Mouse (Mus musculus) lung, adult 2 months (tissue): Measurements from ENCODE around the gene Efna2. TPM values are rescaled to one million over a fixed set of nuclear protein-coding genes. Genes with fewer than 3 reads are reported as not detected.
A peak's percentile ranks its signal among the peaks of the same experiment; 100 is the strongest.

Source experiments
- DNase-seq: peaks from one replicate; pipeline ENCODE4 v3.0.0; 2022
- H3K4me1 ChIP-seq: fragments of 200-500 bp; 2 replicates; pipeline ENCODE4 v1.6.1; 2011; ENCODE audit warnings: low read length; ENCODE audit not compliant: control insufficient read depth, insufficient read depth
- H3K4me3 ChIP-seq: fragments of 200-500 bp; replicated peaks from 2 replicates; pipeline ENCODE3; 2011; ENCODE audit warnings: low read depth, mild to moderate bottlenecking, control low read depth, low read length; ENCODE audit errors: extremely low read depth
- CTCF ChIP-seq: fragments of 200-500 bp; IDR thresholded peaks from 2 replicates; pipeline ENCODE4 v1.5.1; 2011; ENCODE audit warnings: mild to moderate bottlenecking, low read length, control low read depth; ENCODE audit not compliant: insufficient read depth
- POLR2A ChIP-seq: fragments of 200-500 bp; IDR thresholded peaks from 2 replicates; pipeline ENCODE4 v1.6.1; 2011; ENCODE audit warnings: low read depth, mild to moderate bottlenecking, control low read depth, low read length, borderline replicate concordance; ENCODE audit errors: extremely low read depth
- WGBS: fragments of 180-500 bp; shearing (Covaris S2); methylation state at CpG from one replicate; pipeline ENCODE4 v1.1.7; 2018; 5-methylcytosine and 5-hydroxymethylcytosine counted together
- polyA plus RNA-seq: library from polyadenylated mRNA; depleted of rRNA; stranded (reverse); fragments of >200 nt; gene quantifications from 2 replicates; pipeline ENCODE4 v1.2.3, GENCODE M21; 2012; rRNA removed

Gene Efna2
- 3.6 and 4.7 TPM in 2 replicates for polyA plus RNA-seq

DNA sequence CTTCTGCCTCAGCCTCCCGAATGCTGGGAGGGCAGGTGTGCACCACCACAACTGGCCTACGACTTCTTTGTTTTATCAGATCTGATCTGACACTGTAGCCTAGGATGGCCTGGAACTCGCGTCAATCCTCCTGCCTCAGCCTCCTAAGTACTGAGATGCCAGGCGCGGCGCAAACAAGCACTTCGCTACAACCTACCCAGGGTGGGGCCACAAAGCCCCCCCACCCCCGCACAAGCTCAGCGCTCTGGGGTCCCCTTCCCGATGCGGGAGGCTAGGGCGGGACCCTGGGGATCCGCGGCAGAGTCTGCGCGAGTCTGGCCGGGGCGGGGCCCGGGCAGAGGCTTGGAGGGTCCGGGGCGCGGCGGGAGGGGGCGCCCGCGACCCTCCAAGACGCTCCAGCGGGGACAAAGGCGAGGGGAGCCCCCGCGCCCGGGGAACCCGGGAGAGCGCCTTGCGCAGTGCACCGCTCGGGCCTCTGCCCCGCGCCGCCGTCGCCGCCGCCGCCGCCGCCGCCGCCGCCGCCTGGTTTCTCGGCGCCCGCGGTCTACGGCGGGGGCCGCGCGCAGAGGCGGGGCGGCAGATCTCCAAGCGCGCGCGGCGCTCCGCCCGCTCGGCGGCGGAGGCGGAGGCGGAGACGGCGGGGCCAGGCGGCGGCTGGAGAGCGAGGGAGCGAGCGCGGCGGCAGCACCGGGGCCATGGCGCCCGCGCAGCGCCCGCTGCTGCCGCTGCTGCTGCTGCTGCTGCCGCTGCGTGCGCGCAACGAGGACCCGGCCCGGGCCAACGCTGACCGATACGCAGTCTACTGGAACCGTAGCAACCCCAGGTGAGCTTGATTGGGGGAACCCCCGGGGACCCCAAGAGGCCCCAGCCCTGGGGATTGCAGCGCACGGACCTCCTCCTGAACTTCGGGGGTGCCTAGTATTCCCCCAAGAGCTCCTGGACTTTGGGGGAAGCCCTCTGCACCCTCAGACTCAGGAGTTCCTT, at the start of gene Efna2:
Efna2 (plus strand) TSS at position 415 of the 984 bp plus-strand sequence.
- Histone ChIP-seq H3K4me3 (peak within 1 kb of the TSS; percentile 65), H3K4me1 (no peaks in the 10 kb centered on the region)
- peak; percentile 37 for DNase-seq
- 5% methylated on average over 81 of the region's 106 CpGs for WGBS
- TF ChIP-seq POLR2A (no peak), CTCF (no peak)

DNA sequence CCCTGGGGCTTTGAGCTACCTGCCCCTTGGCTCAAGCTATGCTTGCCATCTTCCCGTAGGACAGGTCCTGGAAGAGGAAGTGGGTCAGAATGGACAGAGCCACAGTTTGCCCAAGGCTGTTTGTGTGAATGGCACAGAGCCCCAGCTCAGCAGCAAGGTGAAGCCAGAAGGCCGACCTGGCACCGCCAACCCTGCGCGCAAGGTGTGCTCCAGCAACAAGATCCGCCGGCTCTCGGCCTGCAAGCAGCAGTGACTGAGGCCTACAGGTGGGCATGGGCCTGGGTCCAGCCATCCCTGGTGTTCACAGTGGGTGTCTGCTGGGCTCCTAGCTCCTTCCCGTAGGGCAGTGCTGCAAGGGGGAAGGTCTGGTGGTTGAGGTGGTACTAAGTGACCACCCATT, 49.4 kb upstream of the Efna2 start:
- Histone ChIP-seq H3K4me3 (no peak overlapping the region), H3K4me1 (no peaks in the 10 kb centered on the region)
- WGBS: 84% methylated on average over 9 of the region's 9 CpGs
- TF ChIP-seq POLR2A (no peak), CTCF (no peak)
- no peak for DNase-seq

DNA sequence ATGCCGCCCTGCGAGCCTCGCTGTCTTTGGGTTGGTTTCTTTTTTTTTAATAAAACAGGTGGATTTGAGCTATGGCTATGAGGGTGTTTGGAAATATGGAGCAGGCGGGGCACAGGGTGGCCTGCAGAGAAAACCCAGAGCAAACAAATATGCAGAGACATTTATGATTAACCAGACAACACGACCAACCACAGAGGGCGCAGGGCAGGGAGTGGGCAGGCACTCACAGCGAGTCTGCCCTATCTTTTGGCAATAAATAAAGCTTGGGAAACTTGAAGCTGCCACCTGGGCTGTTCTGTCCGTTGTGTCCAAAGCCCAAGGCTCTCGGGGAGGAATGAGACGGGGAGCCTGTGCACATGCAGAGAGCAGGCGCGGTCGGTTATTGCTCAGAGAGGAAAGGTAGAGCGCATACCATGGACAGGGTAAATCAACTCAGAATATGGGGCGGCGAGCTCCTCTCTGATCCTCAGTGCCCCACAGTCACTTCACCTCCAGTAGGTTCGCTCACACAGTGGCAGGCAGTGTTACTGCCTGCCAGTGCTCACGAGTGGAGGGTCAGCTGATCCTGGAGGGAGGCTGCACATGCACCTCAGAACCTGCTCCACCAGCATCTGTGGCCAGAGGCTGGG, 48.8 kb upstream of the Efna2 start:
- 72% methylated on average over 18 of the region's 18 CpGs for WGBS
- DNase-seq: no peak
- no peaks in the 10 kb centered on the region for H3K4me1 ChIP-seq
- no peak for TF ChIP-seq CTCF
- TF ChIP-seq POLR2A: no peak
- no peak overlapping the region for H3K4me3 ChIP-seq

GRCm38 (mm10) chr10:80131316-80131951, 47.8 kb upstream of the Efna2 start:
- no peak overlapping the region for H3K4me3 ChIP-seq
- no peak for DNase-seq
- no peaks in the 10 kb centered on the region for H3K4me1 ChIP-seq
- WGBS: 52% methylated on average over 55 of the region's 55 CpGs
- TF ChIP-seq POLR2A (no peak), CTCF (no peak)

- Histone ChIP-seq H3K4me3 (no peak overlapping the region), H3K4me1 (no peaks in the 10 kb centered on the region)
- WGBS: 80% methylated on average over 27 of the region's 27 CpGs
- TF ChIP-seq POLR2A (no peak), CTCF (no peak)
- no peak for DNase-seq
These were observed 47.3 kb upstream of the Efna2 start for GRCm38 (mm10) chr10:80131952-80132350.

DNA sequence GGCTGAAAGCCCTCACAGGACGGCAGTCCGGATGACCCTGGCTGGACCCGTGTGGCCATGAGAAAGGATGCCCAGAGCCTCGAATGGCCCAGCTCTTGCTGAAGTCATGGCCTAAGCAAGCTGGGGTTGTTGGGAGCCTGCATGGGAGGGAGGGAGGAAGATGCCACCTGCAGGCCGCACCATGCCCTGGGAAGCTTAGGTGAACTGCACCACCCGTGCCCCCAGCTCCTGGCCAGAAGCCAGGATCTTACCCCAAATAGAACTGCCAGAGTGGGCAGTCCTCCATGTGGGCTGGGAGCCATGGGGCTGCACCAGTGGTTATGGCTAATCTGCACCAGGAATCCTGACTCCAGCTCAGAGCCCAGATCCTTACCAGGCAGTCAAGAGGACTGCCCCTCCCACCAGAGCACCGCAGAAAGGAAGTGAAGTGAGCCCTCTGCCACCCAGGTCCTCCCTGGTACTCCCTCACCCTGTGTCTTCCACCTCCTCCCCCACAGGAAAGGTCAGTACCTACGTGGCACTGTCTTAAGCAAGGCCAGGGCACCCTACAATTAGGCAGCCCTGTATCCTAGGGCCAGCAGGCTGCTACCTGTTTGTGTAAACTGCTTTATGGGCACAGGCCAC, 45.9 kb upstream of the Efna2 start:
- Histone ChIP-seq H3K4me1 (peaks cover under 1% of the 10 kb centered on the region; the same call in 1 of the 2 replicates), H3K4me3 (no peak overlapping the region)
- WGBS: 38% methylated on average over 8 of the region's 8 CpGs
- no peak for DNase-seq
- TF ChIP-seq CTCF: no peak
- TF ChIP-seq POLR2A: no peak

GRCm38 (mm10) chr10:80134421-80134820, 44.9 kb upstream of the Efna2 start:
- WGBS: 61% methylated on average over 9 of the region's 9 CpGs
- no peak for DNase-seq

GRCm38 (mm10) chr10:80135161-80135560, 44.1 kb upstream of the Efna2 start:
- H3K4me1 ChIP-seq: peaks cover 4% of the 10 kb centered on the region; the same call in 1 of the 2 replicates
- WGBS: 82% methylated on average over 10 of the region's 10 CpGs
- no peak overlapping the region for H3K4me3 ChIP-seq
- TF ChIP-seq POLR2A: no peak
- TF ChIP-seq CTCF: no peak
- DNase-seq: no peak

More at GRCm38 (mm10) chr10:80134421-80134820, 44.9 kb upstream of the Efna2 start:
- Histone ChIP-seq H3K4me3 (no peak overlapping the region), H3K4me1 (peaks cover 4% of the 10 kb centered on the region; the same call in 1 of the 2 replicates)
- TF ChIP-seq POLR2A: no peak
- TF ChIP-seq CTCF: no peak

GRCm38 (mm10) chr10:80135641-80136040, 43.6 kb upstream of the Efna2 start:
- no peak for DNase-seq
- Histone ChIP-seq H3K4me1 (peaks cover 4% of the 10 kb centered on the region; the same call in 1 of the 2 replicates), H3K4me3 (no peak overlapping the region)
- 100% methylated on average over 1 of the region's 1 CpGs for WGBS
- no peak for TF ChIP-seq CTCF
- no peak for TF ChIP-seq POLR2A
